ENCODE assay signal across 8 mouse cellular contexts in the genomic region with DNA sequence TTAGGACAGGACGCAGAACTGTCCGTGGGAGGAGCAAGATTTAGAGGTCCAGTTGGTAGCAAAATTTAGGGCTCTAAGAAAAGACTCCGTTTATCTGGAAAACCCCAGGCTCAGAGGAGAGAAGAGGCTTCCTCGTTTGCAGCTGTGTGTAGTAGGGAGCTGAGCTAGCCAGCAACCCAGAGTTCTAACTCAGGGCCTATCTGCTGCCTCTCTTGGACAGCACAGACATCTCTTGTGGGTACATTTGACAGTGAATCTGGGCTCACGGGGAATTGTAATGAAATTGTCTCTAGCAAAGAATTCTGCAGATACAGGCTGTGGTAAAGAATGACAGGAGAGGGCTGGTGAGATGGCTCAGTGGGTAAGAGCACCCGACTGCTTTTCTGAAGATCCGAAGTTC. TPM values are rescaled to one million over a fixed set of nuclear protein-coding genes. Genes with fewer than 3 reads are reported as not detected.
DNase-seq lines count a peak whose midpoint lies in the region; ATAC-seq and TF ChIP-seq lines count a peak whose summit lies in the region.

No protein-coding gene starts in this region.

- DNase-seq in neural tube, embryonic 11.5 days (ENCODE audit: low spot score), result no peak
- no peak for DNase-seq in neural tube, embryonic 10.5 days (ENCODE audit: extremely low spot score, low spot score)
- no peak for DNase-seq in liver, embryonic 11.5 days (ENCODE audit: low spot score)
- DNase-seq in stomach, postnatal 0 days (ENCODE audit: low spot score), result no peak
- DNase-seq in adrenal gland, postnatal 25 days, result no peak
- DNase-seq in embryo, embryonic 10 days (ENCODE audit: low spot score), result no peak

- WGBS in neural tube, embryonic 11.5 days, result 18% methylated on average over 7 of the region's 7 CpGs
- 34% methylated on average over 7 of the region's 7 CpGs for WGBS in liver, embryonic 11.5 days
- 43% methylated on average over 7 of the region's 7 CpGs for WGBS in stomach, postnatal 0 days

- H3K27ac ChIP-seq in neural tube, embryonic 11.5 days (ENCODE audit: low read depth, low read length), result no peak overlapping the region
- no peak overlapping the region for H3K27ac ChIP-seq in liver, embryonic 11.5 days (ENCODE audit: low read depth, low read length)
- peak overlapping the region; percentile 74; the same call in 1 of the 2 replicates for H3K27ac ChIP-seq in stomach, postnatal 0 days (replicated peaks)

- TF ChIP-seq EP300 in stomach, postnatal 0 days (optimal IDR thresholded peaks at IDR 0.05), result no peak

- no peak for ATAC-seq in erythroblast, adult 5-6 weeks (replicated peaks; ENCODE audit: low FRiP score, poor library complexity, severe bottlenecking)
- ATAC-seq in neural tube, embryonic 11.5 days (ENCODE audit: insufficient read depth, low FRiP score, low TSS enrichment), result no peak
- no peak for ATAC-seq in liver, embryonic 11.5 days (replicated peaks; ENCODE audit: low FRiP score)
- no peak for ATAC-seq in stomach, postnatal 0 days (ENCODE audit: low FRiP score, low TSS enrichment)

- H3K4me1 ChIP-seq in erythroblast, embryonic 14.5 days (ENCODE audit: control insufficient read depth), result peaks cover 19% of the 10 kb centered on the region
- H3K4me1 ChIP-seq in neural tube, embryonic 11.5 days (ENCODE audit: control insufficient read depth, insufficient read depth, low read length), result peaks cover 3% of the 10 kb centered on the region; the same call in 1 of the 2 replicates
- peaks cover 19% of the 10 kb centered on the region for H3K4me1 ChIP-seq in liver, embryonic 11.5 days (replicated peaks; ENCODE audit: control insufficient read depth, insufficient read depth, low read length)
- H3K4me1 ChIP-seq in stomach, postnatal 0 days (replicated peaks; ENCODE audit: control insufficient read depth, insufficient read depth), result no peaks in the 10 kb centered on the region; the same call in 1 of the 2 replicates

- peaks cover 32% of the 10 kb centered on the region for H3K27me3 ChIP-seq in erythroblast, embryonic 14.5 days (ENCODE audit: control insufficient read depth)
- H3K27me3 ChIP-seq in neural tube, embryonic 11.5 days (ENCODE audit: control insufficient read depth, insufficient read depth, low read length), result peaks cover 2% of the 10 kb centered on the region; the same call in 1 of the 2 replicates
- H3K27me3 ChIP-seq in liver, embryonic 11.5 days (replicated peaks; ENCODE audit: control insufficient read depth, insufficient read depth, low read length), result peaks cover 7% of the 10 kb centered on the region
- H3K27me3 ChIP-seq in stomach, postnatal 0 days (ENCODE audit: control insufficient read depth, insufficient read depth, low read length), result no peaks in the 10 kb centered on the region

- no peaks in the 10 kb centered on the region for H3K9me3 ChIP-seq in erythroblast, embryonic 14.5 days (ENCODE audit: control insufficient read depth, low read length)
- H3K9me3 ChIP-seq in neural tube, embryonic 11.5 days (ENCODE audit: control insufficient read depth, low read length), result no peaks in the 10 kb centered on the region
- H3K9me3 ChIP-seq in liver, embryonic 11.5 days (ENCODE audit: control insufficient read depth, low read length), result no peaks in the 10 kb centered on the region
- no peaks in the 10 kb centered on the region for H3K9me3 ChIP-seq in stomach, postnatal 0 days (ENCODE audit: control insufficient read depth, low read length)

- H3K36me3 ChIP-seq in erythroblast, embryonic 14.5 days (ENCODE audit: control insufficient read depth), result no peaks in the 10 kb centered on the region
- no peaks in the 10 kb centered on the region for H3K36me3 ChIP-seq in neural tube, embryonic 11.5 days (ENCODE audit: control insufficient read depth, insufficient read depth, low read length)
- H3K36me3 ChIP-seq in liver, embryonic 11.5 days (ENCODE audit: control insufficient read depth, insufficient read depth, low read length), result no peaks in the 10 kb centered on the region
- no peaks in the 10 kb centered on the region for H3K36me3 ChIP-seq in stomach, postnatal 0 days (ENCODE audit: control insufficient read depth, insufficient read depth, low read length)

- no peak for TF ChIP-seq CTCF in stomach, postnatal 0 days (IDR thresholded peaks at IDR 0.05; ENCODE audit: low read depth)

- peak overlapping the region; percentile 86 for H3K4me2 ChIP-seq in neural tube, embryonic 11.5 days (ENCODE audit: low read depth)
- peak overlapping the region; percentile 97 for H3K4me2 ChIP-seq in liver, embryonic 11.5 days
- H3K4me2 ChIP-seq in stomach, postnatal 0 days (replicated peaks; ENCODE audit: low read depth), result peak overlapping the region; percentile 69

- H3K4me3 ChIP-seq in erythroblast, embryonic 14.5 days (replicated peaks), result peak overlapping the region; percentile 67
- H3K4me3 ChIP-seq in neural tube, embryonic 11.5 days (ENCODE audit: low read depth, low read length), result peak overlapping the region; percentile 55
- H3K4me3 ChIP-seq in liver, embryonic 11.5 days (ENCODE audit: low read depth, low read length), result peak overlapping the region; percentile 74
- H3K4me3 ChIP-seq in stomach, postnatal 0 days (ENCODE audit: low read depth, low read length), result peak overlapping the region; percentile 72

- H3K9ac ChIP-seq in neural tube, embryonic 11.5 days (ENCODE audit: low read length), result peak overlapping the region; percentile 45; the same call in 1 of the 2 replicates
- peak overlapping the region; percentile 66; the same call in 1 of the 2 replicates for H3K9ac ChIP-seq in liver, embryonic 11.5 days (ENCODE audit: low read depth, low read length)
- H3K9ac ChIP-seq in stomach, postnatal 0 days (ENCODE audit: low read length), result peak overlapping the region; percentile 68

RNA-seq across cellular contexts. Expression of a gene that starts 0.6 kb away (rescaled TPM):
- 0.11 and 0.17 TPM in 2 replicates for polyA plus RNA-seq in erythroblast, embryonic 14.5 days (2012)
- total RNA-seq in erythroblast, adult 5-6 weeks (2015; ENCODE audit: low replicate concordance), result 1.7 and 3.3 TPM in 2 replicates
- 0.70 and 1.2 TPM in 2 replicates for total RNA-seq in erythroblast, adult 5-6 weeks (2017; ENCODE audit: low replicate concordance)
- polyA plus RNA-seq in neural tube, embryonic 11.5 days (2014; fragmentation: Nextera tagmentation; extraction: Ambion mirVana), result 7.2 and 9.5 TPM in 2 replicates
- polyA plus RNA-seq in liver, embryonic 11.5 days (2014; fragmentation: Nextera tagmentation; extraction: Ambion mirVana), result 5.7 and 6.4 TPM in 2 replicates
- 6.0 and 7.1 TPM in 2 replicates for polyA plus RNA-seq in stomach, postnatal 0 days (2015; fragmentation: Nextera tagmentation; extraction: Ambion mirVana)
- total RNA-seq in adrenal gland, postnatal 25 days (2021), result 23.5 and 26.7 TPM in 2 replicates

RNA-seq across cellular contexts. Expression of a gene that starts 14.2 kb away (rescaled TPM):
- polyA plus RNA-seq in erythroblast, embryonic 14.5 days (2012), result 63.0 and 74.9 TPM in 2 replicates
- total RNA-seq in erythroblast, adult 5-6 weeks (2015; ENCODE audit: low replicate concordance), result 37.4 and 49.8 TPM in 2 replicates
- 24.4 and 39.0 TPM in 2 replicates for total RNA-seq in erythroblast, adult 5-6 weeks (2017; ENCODE audit: low replicate concordance)
- polyA plus RNA-seq in neural tube, embryonic 11.5 days (2014; fragmentation: Nextera tagmentation; extraction: Ambion mirVana), result 7.0 and 8.0 TPM in 2 replicates
- polyA plus RNA-seq in liver, embryonic 11.5 days (2014; fragmentation: Nextera tagmentation; extraction: Ambion mirVana), result 86.4 and 93.9 TPM in 2 replicates
- 132 and 144 TPM in 2 replicates for polyA plus RNA-seq in stomach, postnatal 0 days (2015; fragmentation: Nextera tagmentation; extraction: Ambion mirVana)
- total RNA-seq in adrenal gland, postnatal 25 days (2021), result 19.8 and 24.9 TPM in 2 replicates

RNA-seq across cellular contexts. Expression of a gene that starts 45.2 kb away (rescaled TPM):
- polyA plus RNA-seq in erythroblast, embryonic 14.5 days (2012), result 0.68 and 1.1 TPM in 2 replicates
- 24.2 and 26.5 TPM in 2 replicates for total RNA-seq in erythroblast, adult 5-6 weeks (2015; ENCODE audit: low replicate concordance)
- 8.3 and 24.5 TPM in 2 replicates for total RNA-seq in erythroblast, adult 5-6 weeks (2017; ENCODE audit: low replicate concordance)
- 11.2 and 12.3 TPM in 2 replicates for polyA plus RNA-seq in neural tube, embryonic 11.5 days (2014; fragmentation: Nextera tagmentation; extraction: Ambion mirVana)
- 33.8 and 33.9 TPM in 2 replicates for polyA plus RNA-seq in liver, embryonic 11.5 days (2014; fragmentation: Nextera tagmentation; extraction: Ambion mirVana)
- 37.2 and 44.7 TPM in 2 replicates for polyA plus RNA-seq in stomach, postnatal 0 days (2015; fragmentation: Nextera tagmentation; extraction: Ambion mirVana)
- total RNA-seq in adrenal gland, postnatal 25 days (2021), result 26.8 and 40.2 TPM in 2 replicates
